Mouse (Mus musculus) midbrain, postnatal 0 days (tissue): ENCODE measurements at regions not wholly inside any gene's neighbourhood (a gene's known extent, or its start where the extent isn't known, plus 50 kb on each side); places are given as distances from the start of the nearest gene placed in this dataset.

Source experiments
- ATAC-seq: fragments of 200-750 bp; cut with Nextera tagmentation; 2 replicates; pipeline ENCODE4 v1.8.0; 2017; ENCODE audit warnings: moderate number of reproducible peaks, mild to moderate bottlenecking, moderate TSS enrichment, moderate library complexity; ENCODE audit not compliant: low FRiP score
- DNase-seq: peaks from one replicate; pipeline ENCODE4 v3.0.0-alpha.2; 2015; ENCODE audit warnings: low spot score
- H3K27ac ChIP-seq: fragments of 300-500 bp; sonication (generic); 2 replicates; pipeline ENCODE4 v1.5.1; 2014; ENCODE audit warnings: low read depth, mild to moderate bottlenecking, low read length, mixed read lengths
- H3K27me3 ChIP-seq: fragments of 300-500 bp; sonication (generic); 2 replicates; pipeline ENCODE4 v1.6.1; 2014; ENCODE audit warnings: low read length, control low read depth, mixed read lengths; ENCODE audit not compliant: insufficient read depth
- H3K36me3 ChIP-seq: fragments of 300-500 bp; sonication (generic); 2 replicates; pipeline ENCODE4 v1.6.1; 2014; ENCODE audit warnings: low read length, control low read depth, mixed read lengths; ENCODE audit not compliant: insufficient read depth
- H3K4me1 ChIP-seq: fragments of 300-500 bp; sonication (generic); 2 replicates; pipeline ENCODE4 v1.6.1; 2014; ENCODE audit warnings: mild to moderate bottlenecking, control low read depth, antibody characterized with exemption, low read length, mixed read lengths; ENCODE audit not compliant: insufficient read depth
- H3K4me2 ChIP-seq: fragments of 300-500 bp; sonication (generic); 2 replicates; pipeline ENCODE4 v1.6.1; 2014; ENCODE audit warnings: low read depth, mild to moderate bottlenecking, low read length, mixed read lengths; ENCODE audit not compliant: poor library complexity, severe bottlenecking
- H3K4me3 ChIP-seq: fragments of 300-500 bp; sonication (generic); 2 replicates; pipeline ENCODE4 v1.5.1; 2014; ENCODE audit warnings: low read depth, mild to moderate bottlenecking, low read length, moderate library complexity
- H3K9ac ChIP-seq: fragments of 300-500 bp; sonication (generic); replicated peaks from 2 replicates; pipeline ENCODE4 v1.6.1; 2014; ENCODE audit warnings: mild to moderate bottlenecking, low read length, moderate library complexity, mixed read lengths; ENCODE audit not compliant: poor library complexity, severe bottlenecking
- H3K9me3 ChIP-seq: fragments of 300-500 bp; sonication (generic); 2 replicates; pipeline ENCODE4 v1.6.1; 2016; ENCODE audit warnings: low read length, control low read depth
- CTCF ChIP-seq: IDR thresholded peaks from 2 replicates; pipeline ENCODE4 v1.5.1; 2016; ENCODE audit warnings: antibody characterized with exemption, mild to moderate bottlenecking
- WGBS: fragments of 180-500 bp; shearing (Covaris S2); extraction: QIAGEN DNeasy Blood & Tissue Kit; methylation state at CpG from one replicate; pipeline ENCODE4 v1.1.7; 2014; 5-methylcytosine and 5-hydroxymethylcytosine counted together

GRCm38 (mm10) chr2:143246131-143246665 lies 167.9 kb downstream of the Otor start:
- no peak overlapping the region for H3K4me3 ChIP-seq
- TF ChIP-seq CTCF: no peak
- H3K27ac ChIP-seq: no peak overlapping the region
- H3K36me3 ChIP-seq: no peaks in the 10 kb centered on the region
- H3K4me2 ChIP-seq: no peak overlapping the region
- no peak overlapping the region for H3K9ac ChIP-seq
- ATAC-seq: no peak
- H3K9me3 ChIP-seq: no peaks in the 10 kb centered on the region
- DNase-seq: no peak
- no peaks in the 10 kb centered on the region for H3K4me1 ChIP-seq
- WGBS: 78% methylated on average over 4 of the region's 4 CpGs
- no peaks in the 10 kb centered on the region for H3K27me3 ChIP-seq

GRCm38 (mm10) chr2:143269026-143269425 lies 190.8 kb downstream of the Otor start:
- Histone ChIP-seq H3K27ac (no peak overlapping the region), H3K36me3 (no peaks in the 10 kb centered on the region), H3K4me1 (no peaks in the 10 kb centered on the region), H3K27me3 (no peaks in the 10 kb centered on the region), H3K4me3 (no peak overlapping the region), H3K9ac (no peak overlapping the region), H3K9me3 (no peaks in the 10 kb centered on the region), H3K4me2 (no peak overlapping the region)
- ATAC-seq (no peak), DNase-seq (no peak)
- 23% methylated on average over 7 of the region's 7 CpGs for WGBS
- TF ChIP-seq CTCF: no peak

- DNase-seq (no peak), ATAC-seq (no peak)
- Histone ChIP-seq H3K4me3 (no peak overlapping the region), H3K27me3 (no peaks in the 10 kb centered on the region), H3K9ac (no peak overlapping the region), H3K4me2 (no peak overlapping the region), H3K27ac (no peak overlapping the region), H3K36me3 (no peaks in the 10 kb centered on the region), H3K9me3 (no peaks in the 10 kb centered on the region), H3K4me1 (no peaks in the 10 kb centered on the region)
- TF ChIP-seq CTCF: no peak
- 64% methylated on average over 5 of the region's 5 CpGs for WGBS
Measured at GRCm38 (mm10) chr2:143270826-143271225, 192.6 kb downstream of the Otor start.

GRCm38 (mm10) chr2:143305747-143306570 lies 227.7 kb downstream of the Otor start:
- H3K4me2 ChIP-seq: no peak overlapping the region
- H3K27me3 ChIP-seq: no peaks in the 10 kb centered on the region
- H3K4me3 ChIP-seq: no peak overlapping the region
- no peak for TF ChIP-seq CTCF
- no peaks in the 10 kb centered on the region for H3K4me1 ChIP-seq
- peak overlapping the region; percentile 44 for H3K27ac ChIP-seq
- WGBS: 45% methylated on average over 4 of the region's 4 CpGs
- no peaks in the 10 kb centered on the region for H3K36me3 ChIP-seq
- ATAC-seq: peak; percentile 93
- no peaks in the 10 kb centered on the region for H3K9me3 ChIP-seq
- peak; percentile 83 for DNase-seq
- H3K9ac ChIP-seq: no peak overlapping the region

GRCm38 (mm10) chr2:143306571-143306925 lies 228.3 kb downstream of the Otor start:
- H3K9ac ChIP-seq: no peak overlapping the region
- no peak overlapping the region for H3K4me2 ChIP-seq
- ATAC-seq (0 out of 2 replicates have a peak, but pooled peaks have one; percentile 16), DNase-seq (no peak)
- no peak overlapping the region for H3K4me3 ChIP-seq
- TF ChIP-seq CTCF: no peak
- H3K27ac ChIP-seq: peak overlapping the region; percentile 44; the same call in 1 of the 2 replicates
- no peaks in the 10 kb centered on the region for H3K9me3 ChIP-seq
- H3K4me1 ChIP-seq: no peaks in the 10 kb centered on the region
- 71% methylated on average over 2 of the region's 2 CpGs for whole genome bisulfite sequencing
- no peaks in the 10 kb centered on the region for H3K36me3 ChIP-seq
- H3K27me3 ChIP-seq: no peaks in the 10 kb centered on the region

GRCm38 (mm10) chr2:143325486-143325885 lies 220.5 kb upstream of the Pcsk2 start:
- Histone ChIP-seq H3K27ac (no peak overlapping the region), H3K4me2 (no peak overlapping the region), H3K4me1 (no peaks in the 10 kb centered on the region), H3K9me3 (no peaks in the 10 kb centered on the region), H3K9ac (no peak overlapping the region), H3K4me3 (no peak overlapping the region), H3K36me3 (no peaks in the 10 kb centered on the region), H3K27me3 (no peaks in the 10 kb centered on the region)
- no peak for DNase-seq
- no peak for ATAC-seq
- TF ChIP-seq CTCF: no peak
